Mouse (Mus musculus) heart, embryonic 16.5 days (tissue): ENCODE results near the gene Oxt. TPM values are rescaled to one million over a fixed set of nuclear protein-coding genes. Genes with fewer than 3 reads are reported as not detected.

Experiments
- ATAC-seq: fragments of 200-750 bp; cut with Nextera tagmentation; replicated peaks from 2 replicates; pipeline ENCODE4 v1.8.0; 2017; ENCODE audit warnings: moderate number of reproducible peaks; ENCODE audit not compliant: insufficient read depth, low FRiP score; ENCODE audit errors: extremely low read depth
- H3K27ac ChIP-seq: fragments of 300-500 bp; sonication (generic); 2 replicates; pipeline ENCODE4 v1.5.1; 2014; ENCODE audit warnings: mild to moderate bottlenecking, low read length, control low read depth, moderate library complexity
- H3K27me3 ChIP-seq: fragments of 300-500 bp; sonication (generic); 2 replicates; pipeline ENCODE4 v1.6.1; 2014; ENCODE audit warnings: low read length, mixed read lengths; ENCODE audit not compliant: control insufficient read depth, insufficient read depth
- H3K36me3 ChIP-seq: fragments of 300-500 bp; sonication (generic); 2 replicates; pipeline ENCODE4 v1.6.1; 2014; ENCODE audit not compliant: control insufficient read depth, insufficient read depth
- H3K4me1 ChIP-seq: fragments of 300-500 bp; sonication (generic); 2 replicates; pipeline ENCODE4 v1.6.1; 2014; ENCODE audit warnings: low read length, mixed read lengths; ENCODE audit not compliant: control insufficient read depth, insufficient read depth
- H3K4me2 ChIP-seq: fragments of 300-500 bp; sonication (generic); 2 replicates; pipeline ENCODE4 v1.6.1; 2014; ENCODE audit warnings: low read depth, mild to moderate bottlenecking, control low read depth, low read length
- H3K4me3 ChIP-seq: fragments of 300-500 bp; sonication (generic); 2 replicates; pipeline ENCODE4 v1.5.1; 2014; ENCODE audit warnings: mild to moderate bottlenecking, control low read depth, low read length
- H3K9ac ChIP-seq: fragments of 300-500 bp; sonication (generic); 2 replicates; pipeline ENCODE4 v1.6.1; 2014; ENCODE audit warnings: low read length, control low read depth
- H3K9me3 ChIP-seq: fragments of 300-500 bp; sonication (generic); replicated peaks from 2 replicates; pipeline ENCODE4 v1.6.1; 2016; ENCODE audit warnings: low read length; ENCODE audit not compliant: control insufficient read depth
- WGBS: fragments of 180-500 bp; shearing (Covaris S2); extraction: QIAGEN DNeasy Blood & Tissue Kit; methylation state at CpG from one replicate; pipeline ENCODE4 v1.1.7; 2014; 5-methylcytosine and 5-hydroxymethylcytosine counted together
- polyA plus RNA-seq: library from polyadenylated mRNA; unstranded; fragments of >200 nt; fragmentation: Nextera tagmentation; extraction: Ambion mirVana; gene quantifications from 2 replicates; pipeline ENCODE4 v1.2.1, GENCODE M21; 2015

The Oxt gene
- polyA plus RNA-seq: not detected in 2 replicates

DNA sequence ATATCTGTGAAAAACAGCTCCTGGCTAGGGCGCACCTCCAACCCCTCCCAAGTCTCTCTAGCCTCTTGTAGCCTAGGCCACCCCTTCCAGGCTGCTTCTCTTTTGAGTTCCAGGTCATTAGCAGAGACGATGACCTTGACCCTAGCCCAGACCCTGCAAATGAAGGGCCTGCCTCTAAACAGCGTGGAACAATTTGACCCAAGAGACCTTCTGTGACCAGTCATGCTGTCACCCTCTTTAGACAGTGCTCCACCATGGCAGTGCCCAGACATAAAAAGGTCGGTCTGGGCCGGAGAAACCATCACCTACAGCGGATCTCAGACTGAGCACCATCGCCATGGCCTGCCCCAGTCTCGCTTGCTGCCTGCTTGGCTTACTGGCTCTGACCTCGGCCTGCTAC lies at the start of gene Oxt:
TSS of gene Oxt (plus strand) at position 301 of the 400 bp plus-strand sequence.
- Histone ChIP-seq H3K9ac (peak within 1 kb of the TSS; percentile 47), H3K27ac (no peak within 1 kb of the TSS), H3K9me3 (no peaks in the 10 kb centered on the region), H3K36me3 (no peaks in the 10 kb centered on the region), H3K4me3 (peak within 1 kb of the TSS; percentile 44), H3K27me3 (peaks cover 57% of the 10 kb centered on the region), H3K4me2 (peak within 1 kb of the TSS; percentile 58), H3K4me1 (peaks cover 11% of the 10 kb centered on the region)
- 54% methylated on average over 9 of the region's 9 CpGs for WGBS
- no peak for ATAC-seq

DNA sequence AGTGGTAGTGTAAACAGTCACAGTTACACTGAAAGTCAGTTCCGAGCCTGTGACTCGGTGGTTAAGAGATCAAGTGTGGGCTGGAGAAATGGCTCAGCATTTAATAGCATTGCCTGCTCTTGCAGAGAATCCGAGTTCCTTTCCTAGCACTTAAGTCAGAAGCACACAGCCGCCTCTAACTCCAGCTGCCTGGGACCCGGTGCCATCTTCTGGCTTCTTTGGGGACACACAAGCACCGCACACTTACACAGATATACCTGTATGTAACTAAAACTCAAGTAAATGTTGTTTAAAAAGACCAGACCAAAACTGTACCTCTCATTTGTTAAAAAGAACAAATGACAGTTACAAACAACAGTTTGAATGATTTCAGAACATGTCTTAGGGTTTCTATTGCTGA lies 47.5 kb upstream of the Oxt start:
- H3K27ac ChIP-seq: no peak overlapping the region
- 0 out of 2 replicates have a peak, but pooled peaks cover 4% of the 10 kb centered on the region for H3K4me1 ChIP-seq
- no peak for ATAC-seq
- no peak overlapping the region for H3K4me2 ChIP-seq
- H3K9ac ChIP-seq: no peak overlapping the region
- no peak overlapping the region for H3K4me3 ChIP-seq
- 85% methylated on average over 6 of the region's 6 CpGs for WGBS
- H3K27me3 ChIP-seq: no peaks in the 10 kb centered on the region
- peaks cover 18% of the 10 kb centered on the region; the same call in 1 of the 2 replicates for H3K36me3 ChIP-seq
- no peaks in the 10 kb centered on the region for H3K9me3 ChIP-seq

DNA sequence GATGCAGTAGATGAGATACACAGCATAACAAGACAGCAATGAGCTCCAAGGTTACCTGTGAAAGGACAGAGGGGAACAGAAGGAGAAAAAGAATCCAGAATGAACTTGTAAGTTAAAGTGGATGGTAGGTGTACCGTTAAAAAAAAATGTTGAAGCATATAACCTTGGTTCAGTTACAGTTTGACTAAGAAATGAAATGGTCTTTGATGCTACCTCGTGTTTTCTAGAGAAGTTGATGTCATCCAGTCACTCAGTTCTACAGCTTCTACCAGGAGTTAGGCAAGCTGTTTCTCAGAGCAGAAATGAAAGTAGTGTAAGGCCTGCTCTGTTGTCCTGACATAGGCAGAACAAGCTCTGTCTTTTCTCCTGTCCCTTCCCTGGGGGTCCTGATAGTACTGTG lies 46.7 kb upstream of the Oxt start:
- WGBS: 81% methylated on average over 2 of the region's 2 CpGs
- no peaks in the 10 kb centered on the region for H3K27me3 ChIP-seq
- no peak overlapping the region for H3K4me3 ChIP-seq
- H3K9ac ChIP-seq: no peak overlapping the region
- no peak overlapping the region for H3K27ac ChIP-seq
- H3K36me3 ChIP-seq: peaks cover 18% of the 10 kb centered on the region; the same call in 1 of the 2 replicates
- H3K4me2 ChIP-seq: no peak overlapping the region
- H3K4me1 ChIP-seq: 0 out of 2 replicates have a peak, but pooled peaks cover 4% of the 10 kb centered on the region
- ATAC-seq: no peak
- no peaks in the 10 kb centered on the region for H3K9me3 ChIP-seq

DNA sequence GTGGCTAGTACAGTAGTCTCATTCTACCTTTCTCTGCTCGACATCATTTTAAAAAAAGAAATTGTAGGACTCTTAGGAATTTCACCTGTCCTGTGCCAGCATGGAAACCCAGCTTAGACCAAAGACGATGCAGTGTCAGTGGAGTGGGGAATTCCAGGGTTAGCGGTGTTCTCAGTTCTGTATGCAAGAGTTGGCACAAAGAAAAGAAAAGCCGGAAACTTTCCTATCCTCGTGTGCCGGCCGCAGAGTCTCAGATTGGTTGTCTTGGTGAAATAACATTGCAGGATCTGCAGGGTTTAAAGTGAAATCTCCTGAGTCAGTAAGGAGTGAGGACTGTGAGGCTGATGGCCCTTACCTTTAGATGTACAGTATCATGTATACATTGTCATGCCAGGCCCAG lies 46.0 kb upstream of the Oxt start:
- Histone ChIP-seq H3K4me3 (no peak overlapping the region), H3K9me3 (no peaks in the 10 kb centered on the region), H3K36me3 (peaks cover 21% of the 10 kb centered on the region), H3K27ac (no peak overlapping the region), H3K9ac (no peak overlapping the region), H3K27me3 (no peaks in the 10 kb centered on the region), H3K4me1 (0 out of 2 replicates have a peak, but pooled peaks cover 4% of the 10 kb centered on the region), H3K4me2 (no peak overlapping the region)
- WGBS: 79% methylated on average over 7 of the region's 7 CpGs
- no peak for ATAC-seq

DNA sequence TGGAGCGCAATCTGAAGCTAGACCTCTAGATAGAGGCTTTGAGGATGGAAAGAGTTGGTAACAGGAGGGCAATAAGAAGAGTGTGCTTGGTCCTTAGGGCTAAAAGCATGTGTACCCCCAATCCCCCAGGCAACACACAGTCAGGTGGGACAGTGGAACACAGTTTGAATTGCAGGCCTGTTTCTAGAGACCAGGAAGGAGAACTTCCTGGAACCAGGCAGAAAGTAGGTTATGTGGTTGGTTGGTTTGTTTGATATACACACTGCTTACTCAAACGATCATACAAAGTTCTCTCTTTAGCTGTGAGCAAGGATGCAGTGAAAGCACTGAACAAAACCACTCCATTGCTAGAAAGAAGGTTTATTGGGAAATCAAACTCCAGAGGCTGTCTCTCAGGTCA lies 43.8 kb upstream of the Oxt start:
- H3K4me1 ChIP-seq: 0 out of 2 replicates have a peak, but pooled peaks cover 4% of the 10 kb centered on the region
- WGBS: 75% methylated on average over 2 of the region's 2 CpGs
- H3K4me2 ChIP-seq: no peak overlapping the region
- no peak overlapping the region for H3K4me3 ChIP-seq
- H3K27ac ChIP-seq: no peak overlapping the region
- no peaks in the 10 kb centered on the region for H3K9me3 ChIP-seq
- H3K36me3 ChIP-seq: peaks cover 21% of the 10 kb centered on the region
- no peak for ATAC-seq
- H3K9ac ChIP-seq: no peak overlapping the region
- no peaks in the 10 kb centered on the region for H3K27me3 ChIP-seq

DNA sequence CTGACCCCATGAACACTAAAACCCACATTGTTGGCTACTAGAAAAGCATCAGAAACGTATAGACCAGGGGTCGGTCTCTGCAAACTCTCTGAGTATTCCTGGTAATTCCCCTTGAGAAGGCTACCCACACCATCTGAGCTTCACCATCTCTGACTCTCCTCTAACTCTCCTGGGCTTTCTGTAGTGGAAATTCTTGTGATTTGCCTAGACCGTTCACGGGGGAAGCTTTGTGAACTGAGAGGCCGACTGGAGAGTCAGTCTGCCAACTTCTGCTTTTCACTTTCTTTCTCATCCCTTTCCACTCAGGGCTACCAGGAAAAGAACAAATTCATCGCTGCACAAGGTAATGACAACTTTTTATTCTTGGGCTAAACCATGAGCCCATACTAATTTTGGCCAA lies 41.0 kb upstream of the Oxt start:
- H3K27me3 ChIP-seq: no peaks in the 10 kb centered on the region
- H3K36me3 ChIP-seq: peaks cover 23% of the 10 kb centered on the region
- no peak overlapping the region for H3K4me2 ChIP-seq
- ATAC-seq: no peak
- no peak overlapping the region for H3K4me3 ChIP-seq
- no peak overlapping the region for H3K27ac ChIP-seq
- no peaks in the 10 kb centered on the region for H3K9me3 ChIP-seq
- no peak overlapping the region for H3K9ac ChIP-seq
- 85% methylated on average over 6 of the region's 6 CpGs for WGBS
- no peaks in the 10 kb centered on the region for H3K4me1 ChIP-seq

DNA sequence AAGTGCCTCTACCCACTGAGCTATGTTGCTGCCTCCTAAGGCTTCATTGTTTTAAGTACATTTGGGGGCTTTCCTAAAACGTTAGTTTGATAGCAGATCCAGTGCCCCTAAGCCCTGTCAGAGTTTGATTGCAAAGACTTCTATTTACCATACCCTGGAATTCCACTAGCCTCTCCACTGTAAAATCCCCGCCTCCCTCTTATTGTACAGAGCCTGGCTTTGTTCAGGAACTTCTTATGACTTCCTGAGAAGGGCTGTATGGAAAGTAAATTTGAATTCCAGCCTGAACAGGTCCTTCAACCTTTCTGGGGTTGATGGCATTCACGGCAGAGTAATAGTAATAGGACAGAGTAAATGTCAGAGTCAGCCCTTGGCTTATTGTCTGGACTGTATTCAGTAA lies 39.1 kb upstream of the Oxt start:
- H3K9ac ChIP-seq: no peak overlapping the region
- no peak overlapping the region for H3K4me2 ChIP-seq
- H3K27me3 ChIP-seq: no peaks in the 10 kb centered on the region
- H3K27ac ChIP-seq: no peak overlapping the region
- 73% methylated on average over 3 of the region's 3 CpGs for WGBS
- H3K9me3 ChIP-seq: no peaks in the 10 kb centered on the region
- no peak for ATAC-seq
- H3K4me1 ChIP-seq: no peaks in the 10 kb centered on the region
- no peak overlapping the region for H3K4me3 ChIP-seq
- peaks cover 30% of the 10 kb centered on the region for H3K36me3 ChIP-seq

DNA sequence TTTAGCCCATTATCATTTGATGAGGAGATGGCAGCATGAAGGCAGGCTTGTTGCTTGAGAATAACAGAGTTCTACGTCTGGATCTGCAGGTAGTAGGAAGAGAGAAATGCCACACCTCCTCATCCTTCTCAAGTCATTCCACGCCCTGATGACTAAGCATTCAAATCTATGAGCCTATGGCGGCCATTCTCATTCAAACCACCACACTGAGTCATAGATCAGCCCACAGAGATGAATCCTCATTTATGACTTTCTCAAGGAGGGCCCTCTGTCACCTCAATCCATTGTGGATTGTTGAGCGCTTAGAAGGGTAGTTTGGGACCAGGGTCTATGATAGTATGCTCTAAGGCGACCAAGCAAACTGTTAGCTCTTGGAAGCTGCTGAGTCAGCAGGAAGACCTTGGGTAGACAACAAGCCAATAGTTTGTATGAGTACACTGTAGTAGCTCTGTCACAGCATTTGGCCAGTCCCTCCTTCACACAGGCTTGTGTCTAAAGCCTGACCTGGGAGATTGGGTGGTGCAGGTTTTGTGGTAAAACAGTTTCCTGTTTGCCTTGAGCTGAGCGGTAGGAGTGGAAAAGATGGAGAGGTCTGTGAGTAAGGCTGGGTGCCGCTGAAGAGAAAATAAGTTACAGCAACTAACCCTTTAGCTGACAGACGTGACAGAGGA lies 37.0 kb upstream of the Oxt start:
- no peak for ATAC-seq
- Histone ChIP-seq H3K27me3 (no peaks in the 10 kb centered on the region), H3K9me3 (no peaks in the 10 kb centered on the region), H3K9ac (no peak overlapping the region), H3K27ac (no peak overlapping the region; the same call in 1 of the 2 replicates), H3K4me1 (no peaks in the 10 kb centered on the region), H3K4me2 (no peak overlapping the region), H3K36me3 (peaks cover 40% of the 10 kb centered on the region), H3K4me3 (no peak overlapping the region)
- WGBS: 85% methylated on average over 8 of the region's 8 CpGs

DNA sequence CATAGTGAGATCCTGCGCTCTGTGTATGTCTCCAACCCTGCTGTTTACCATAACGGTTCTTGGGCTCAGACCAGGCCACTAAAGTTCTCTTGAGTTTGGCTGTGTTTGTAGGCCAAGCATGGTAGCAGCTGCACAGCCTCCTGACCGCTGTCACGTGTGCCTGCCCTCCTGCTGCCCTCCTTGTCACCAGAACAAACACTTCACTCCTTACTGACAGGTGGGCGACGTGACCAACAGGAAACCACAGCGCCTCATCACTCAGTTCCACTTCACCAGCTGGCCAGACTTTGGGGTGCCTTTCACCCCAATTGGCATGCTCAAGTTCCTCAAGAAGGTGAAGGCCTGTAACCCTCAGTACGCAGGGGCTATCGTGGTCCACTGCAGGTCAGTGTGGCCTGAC lies 35.7 kb upstream of the Oxt start:
- peaks cover 46% of the 10 kb centered on the region for H3K36me3 ChIP-seq
- no peak overlapping the region for H3K4me3 ChIP-seq
- no peak overlapping the region for H3K27ac ChIP-seq
- H3K27me3 ChIP-seq: no peaks in the 10 kb centered on the region
- H3K9ac ChIP-seq: no peak overlapping the region
- no peaks in the 10 kb centered on the region for H3K9me3 ChIP-seq
- 75% methylated on average over 9 of the region's 9 CpGs for WGBS
- no peak overlapping the region for H3K4me2 ChIP-seq
- ATAC-seq: peak; percentile 43; the same call in 1 of the 2 replicates
- H3K4me1 ChIP-seq: no peaks in the 10 kb centered on the region
